Mouse (Mus musculus) intestine, embryonic 15.5 days (tissue): ENCODE measurements at regions not wholly inside any gene's neighbourhood (a gene's known extent, or its start where the extent isn't known, plus 50 kb on each side); places are given as distances from the start of the nearest gene placed in this dataset.

Experiments used
- ATAC-seq: fragments of 200-750 bp; cut with Nextera tagmentation; 2 replicates; pipeline ENCODE4 v1.8.0; 2017; ENCODE audit warnings: moderate TSS enrichment, moderate library complexity
- H3K27ac ChIP-seq: fragments of 300-500 bp; sonication (generic); 2 replicates; pipeline ENCODE4 v1.5.1; 2015; ENCODE audit warnings: mild to moderate bottlenecking, inconsistent platforms
- H3K27me3 ChIP-seq: fragments of 300-500 bp; sonication (generic); replicated peaks from 2 replicates; pipeline ENCODE4 v1.6.1; 2015; ENCODE audit warnings: inconsistent platforms
- H3K36me3 ChIP-seq: fragments of 300-500 bp; sonication (generic); 2 replicates; pipeline ENCODE4 v1.6.1; 2015; ENCODE audit warnings: inconsistent platforms
- H3K4me1 ChIP-seq: fragments of 300-500 bp; sonication (generic); replicated peaks from 2 replicates; pipeline ENCODE4 v1.6.1; 2015; ENCODE audit warnings: inconsistent platforms
- H3K4me2 ChIP-seq: fragments of 300-500 bp; sonication (generic); replicated peaks from 2 replicates; pipeline ENCODE4 v1.6.1; 2015; ENCODE audit warnings: mild to moderate bottlenecking, inconsistent platforms
- H3K4me3 ChIP-seq: fragments of 300-500 bp; sonication (generic); replicated peaks from 2 replicates; pipeline ENCODE4 v1.5.1; 2015; ENCODE audit warnings: inconsistent platforms
- H3K9ac ChIP-seq: fragments of 300-500 bp; sonication (generic); 2 replicates; pipeline ENCODE4 v1.6.1; 2015; ENCODE audit warnings: inconsistent platforms
- H3K9me3 ChIP-seq: fragments of 300-500 bp; sonication (generic); 2 replicates; pipeline ENCODE4 v1.6.1; 2016; ENCODE audit warnings: inconsistent platforms
- WGBS: fragments of 180-500 bp; shearing (Covaris S2); methylation state at CpG from one replicate; pipeline ENCODE4 v1.1.7; 2015; 5-methylcytosine and 5-hydroxymethylcytosine counted together

GRCm38 (mm10) chr4:21222631-21223030, 463.1 kb downstream of the Prdm13 start:
- no peaks in the 10 kb centered on the region for H3K27me3 ChIP-seq
- H3K4me3 ChIP-seq = no peak overlapping the region
- H3K27ac ChIP-seq = no peak overlapping the region
- H3K4me2 ChIP-seq = no peak overlapping the region
- 31% methylated on average over 4 of the region's 4 CpGs for WGBS
- no peaks in the 10 kb centered on the region for H3K4me1 ChIP-seq
- H3K36me3 ChIP-seq = no peaks in the 10 kb centered on the region
- H3K9ac ChIP-seq = no peak overlapping the region
- ATAC-seq = peak; percentile 78
- H3K9me3 ChIP-seq = no peaks in the 10 kb centered on the region

- H3K4me2 ChIP-seq = no peak overlapping the region
- no peak overlapping the region for H3K4me3 ChIP-seq
- no peaks in the 10 kb centered on the region for H3K9me3 ChIP-seq
- ATAC-seq = no peak
- H3K27me3 ChIP-seq = no peaks in the 10 kb centered on the region
- no peaks in the 10 kb centered on the region for H3K36me3 ChIP-seq
- 95% methylated on average over 4 of the region's 4 CpGs for WGBS
- H3K27ac ChIP-seq = no peak overlapping the region
- no peak overlapping the region for H3K9ac ChIP-seq
- H3K4me1 ChIP-seq = no peaks in the 10 kb centered on the region
These were observed 478.1 kb downstream of the Prdm13 start for GRCm38 (mm10) chr4:21207617-21208016.

DNA sequence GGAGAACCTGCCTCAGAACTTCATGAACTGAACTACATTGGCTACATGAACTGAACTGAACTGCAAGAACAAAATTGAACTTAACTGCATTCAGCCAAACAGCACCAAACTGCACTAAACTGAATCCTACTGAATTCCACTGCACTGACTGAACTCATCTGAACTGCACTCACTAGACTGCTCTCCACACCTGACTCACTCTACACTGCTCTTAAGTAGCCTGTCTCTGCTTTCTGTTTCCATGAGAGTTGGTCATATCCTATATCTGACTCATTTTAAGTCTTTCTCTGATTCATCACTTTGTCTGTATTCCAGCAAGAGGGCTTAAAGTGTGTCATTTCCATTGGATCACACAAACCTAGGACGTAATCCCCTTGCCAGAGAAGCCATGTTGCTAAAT, 490.1 kb downstream of the Prdm13 start:
- Histone ChIP-seq H3K4me3 (no peak overlapping the region), H3K9ac (no peak overlapping the region), H3K9me3 (no peaks in the 10 kb centered on the region), H3K36me3 (no peaks in the 10 kb centered on the region), H3K27me3 (no peaks in the 10 kb centered on the region), H3K27ac (no peak overlapping the region), H3K4me1 (no peaks in the 10 kb centered on the region), H3K4me2 (no peak overlapping the region)
- WGBS = 77% methylated on average over 1 of the region's 1 CpGs
- ATAC-seq = no peak

- Histone ChIP-seq H3K4me2 (no peak overlapping the region), H3K9ac (no peak overlapping the region), H3K9me3 (no peaks in the 10 kb centered on the region), H3K4me1 (no peaks in the 10 kb centered on the region), H3K36me3 (no peaks in the 10 kb centered on the region), H3K27ac (no peak overlapping the region), H3K27me3 (no peaks in the 10 kb centered on the region), H3K4me3 (no peak overlapping the region)
- no peak for ATAC-seq
- WGBS = 87% methylated on average over 6 of the region's 6 CpGs
These were observed 512.0 kb downstream of the Prdm13 start for GRCm38 (mm10) chr4:21173789-21174188.

GRCm38 (mm10) chr4:21173019-21173418, 512.7 kb downstream of the Prdm13 start:
- H3K4me2 ChIP-seq = no peak overlapping the region
- H3K4me1 ChIP-seq = no peaks in the 10 kb centered on the region
- 92% methylated on average over 1 of the region's 1 CpGs for WGBS
- ATAC-seq = no peak
- no peak overlapping the region for H3K27ac ChIP-seq
- H3K4me3 ChIP-seq = no peak overlapping the region
- no peaks in the 10 kb centered on the region for H3K27me3 ChIP-seq
- H3K9me3 ChIP-seq = no peaks in the 10 kb centered on the region
- no peaks in the 10 kb centered on the region for H3K36me3 ChIP-seq
- H3K9ac ChIP-seq = no peak overlapping the region

DNA sequence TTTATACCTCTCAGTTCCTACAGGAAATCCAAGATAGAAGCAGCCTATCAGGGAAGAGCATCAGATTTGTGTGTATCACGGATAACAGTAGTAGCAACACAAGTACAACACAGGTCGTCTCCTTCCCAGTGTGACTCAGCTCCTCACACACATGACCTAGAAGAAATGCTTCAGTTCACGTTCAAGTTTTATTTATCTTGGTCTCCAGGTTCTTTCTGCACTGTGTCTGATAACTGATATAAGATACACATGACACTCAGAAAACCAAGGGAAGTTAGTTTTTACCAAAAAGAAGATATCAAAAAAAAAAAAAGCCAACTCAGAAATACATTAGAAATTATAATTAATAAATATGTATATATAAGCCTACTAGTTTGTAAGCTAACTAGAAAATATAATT, 515.0 kb downstream of the Prdm13 start:
- Histone ChIP-seq H3K4me3 (no peak overlapping the region), H3K9ac (no peak overlapping the region), H3K9me3 (no peaks in the 10 kb centered on the region), H3K27me3 (no peaks in the 10 kb centered on the region), H3K27ac (no peak overlapping the region), H3K36me3 (no peaks in the 10 kb centered on the region), H3K4me1 (no peaks in the 10 kb centered on the region), H3K4me2 (no peak overlapping the region)
- no peak for ATAC-seq
- 80% methylated on average over 3 of the region's 3 CpGs for WGBS

- Histone ChIP-seq H3K9me3 (no peaks in the 10 kb centered on the region), H3K27me3 (no peaks in the 10 kb centered on the region), H3K9ac (no peak overlapping the region), H3K4me1 (no peaks in the 10 kb centered on the region), H3K4me3 (no peak overlapping the region), H3K4me2 (no peak overlapping the region), H3K36me3 (no peaks in the 10 kb centered on the region), H3K27ac (no peak overlapping the region)
- ATAC-seq = no peak
These were observed 523.6 kb downstream of the Prdm13 start for GRCm38 (mm10) chr4:21162124-21162523.

GRCm38 (mm10) chr4:21125892-21126291, 559.9 kb downstream of the Prdm13 start:
- Histone ChIP-seq H3K4me1 (no peaks in the 10 kb centered on the region), H3K9me3 (no peaks in the 10 kb centered on the region), H3K9ac (no peak overlapping the region), H3K4me2 (no peak overlapping the region), H3K27me3 (no peaks in the 10 kb centered on the region), H3K4me3 (no peak overlapping the region), H3K36me3 (no peaks in the 10 kb centered on the region), H3K27ac (no peak overlapping the region)
- 87% methylated on average over 1 of the region's 1 CpGs for WGBS
- no peak for ATAC-seq

GRCm38 (mm10) chr4:21095741-21096140, 590.0 kb downstream of the Prdm13 start:
- Histone ChIP-seq H3K4me3 (no peak overlapping the region), H3K9ac (no peak overlapping the region), H3K27me3 (no peaks in the 10 kb centered on the region), H3K9me3 (no peaks in the 10 kb centered on the region), H3K27ac (no peak overlapping the region), H3K4me1 (no peaks in the 10 kb centered on the region), H3K36me3 (no peaks in the 10 kb centered on the region), H3K4me2 (no peak overlapping the region)
- no peak for ATAC-seq
- WGBS = 85% methylated on average over 1 of the region's 1 CpGs

DNA sequence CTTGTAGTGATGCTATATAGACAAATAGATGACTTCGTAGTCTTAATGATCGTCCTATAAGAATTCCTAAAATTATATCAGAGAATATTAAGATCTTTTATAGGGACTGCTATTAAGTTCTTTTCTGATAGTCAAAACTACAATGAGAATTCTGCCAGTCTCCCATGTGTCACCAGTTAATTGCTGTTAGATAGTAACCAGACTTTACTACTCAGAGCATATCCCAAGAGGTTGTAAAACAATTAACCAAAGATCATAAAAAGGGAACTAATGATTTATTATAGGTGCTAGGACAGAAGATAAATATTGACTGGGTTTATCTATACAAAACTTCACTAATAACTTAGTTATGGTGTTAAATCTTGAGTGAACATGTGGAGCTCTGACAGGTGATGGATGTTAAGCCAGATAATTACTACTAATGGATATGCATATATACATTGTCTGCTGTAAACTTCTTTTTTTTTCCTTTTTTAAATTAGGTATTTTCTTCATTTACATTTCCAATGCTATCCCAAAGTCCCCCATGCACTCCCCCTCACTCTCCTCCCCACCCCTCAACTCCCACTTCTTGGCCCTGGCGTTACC, 615.5 kb downstream of the Prdm13 start:
- Histone ChIP-seq H3K36me3 (no peaks in the 10 kb centered on the region), H3K4me3 (no peak overlapping the region), H3K9ac (no peak overlapping the region), H3K27ac (no peak overlapping the region), H3K9me3 (no peaks in the 10 kb centered on the region), H3K27me3 (no peaks in the 10 kb centered on the region), H3K4me1 (no peaks in the 10 kb centered on the region), H3K4me2 (no peak overlapping the region)
- WGBS = 64% methylated on average over 3 of the region's 3 CpGs
- peak; percentile 56 for ATAC-seq
